Mouse (Mus musculus) CD4-positive, CD25-positive, alpha-beta regulatory T cell (primary cell): ENCODE results near the gene Brd2. TPM values are rescaled to one million over a fixed set of nuclear protein-coding genes. Genes with fewer than 3 reads are reported as not detected.

ENCODE experiments used
- polyA plus RNA-seq: library from polyadenylated mRNA; unstranded; fragments of 100-300 nt; shearing (Covaris generic); gene quantifications from one replicate; pipeline ENCODE4 v1.2.1, GENCODE M21; 2017

The Brd2 gene
- polyA plus RNA-seq, result 212 TPM

DNA sequence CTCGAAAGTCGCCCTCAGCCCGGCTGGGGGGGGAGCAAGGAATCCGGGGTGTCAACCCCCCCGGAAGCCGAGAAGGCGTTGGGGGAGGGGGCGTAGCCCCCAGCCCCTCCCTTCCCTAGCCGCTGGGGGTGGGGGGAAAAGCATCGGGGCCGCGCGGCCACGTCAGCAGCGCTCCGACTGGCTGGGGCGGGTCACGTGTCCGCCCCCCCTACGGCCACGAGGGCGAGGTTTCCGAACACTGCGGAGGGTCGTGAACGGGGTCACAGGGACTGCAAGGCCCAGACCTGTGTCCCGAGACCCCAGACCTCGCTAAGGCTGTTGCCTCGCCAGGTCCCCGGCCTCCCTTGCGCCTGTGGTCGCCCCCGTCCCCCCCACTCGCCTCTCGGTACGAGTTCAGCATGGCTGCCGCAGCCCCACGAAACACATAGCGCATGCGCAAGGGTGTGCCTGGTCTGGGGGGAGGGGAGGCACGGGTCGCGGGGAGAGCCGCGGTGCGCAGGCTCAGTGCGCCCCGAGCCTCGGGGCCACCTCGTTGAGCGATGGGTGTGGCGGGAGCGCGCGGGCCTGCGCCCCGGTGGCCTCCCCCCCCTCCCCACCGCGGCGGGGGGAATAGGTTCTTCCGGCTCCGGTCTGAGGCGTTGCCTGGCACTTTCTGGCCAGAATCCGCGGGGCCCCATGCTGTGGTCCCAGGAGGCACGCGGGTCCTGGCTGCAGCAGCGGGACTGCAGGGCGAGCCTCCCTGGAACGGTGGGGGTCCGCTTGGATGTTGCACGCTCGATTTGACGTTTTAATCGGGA lies at the start of gene Brd2:
Gene Brd2 (minus strand): TSS at position 447 of the 797 bp plus-strand sequence.

DNA sequence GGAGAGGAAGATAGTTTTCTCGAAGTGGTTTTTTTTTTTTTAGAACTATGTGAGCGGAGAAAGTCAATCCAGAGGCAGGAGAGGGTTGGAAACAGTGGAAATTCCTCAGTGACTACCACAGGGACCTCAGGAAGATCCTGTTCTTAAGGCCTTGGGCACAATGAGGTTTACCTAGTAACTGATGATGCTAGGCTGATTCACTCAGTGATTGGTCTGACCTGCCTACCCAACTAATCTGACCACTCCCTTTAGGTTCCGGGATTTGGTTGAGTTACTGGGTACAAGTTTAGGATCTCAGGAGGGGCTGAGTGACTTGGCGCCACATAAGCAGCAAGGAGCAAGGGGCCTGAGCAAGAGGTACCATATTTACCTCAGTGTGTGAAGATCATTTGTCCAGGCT lies 30.5 kb upstream of the Brd2 start, which contains the start of gene H2-DMb1:
Gene H2-DMb1 (plus strand): TSS at position 150 of the 400 bp plus-strand sequence.

GRCm38 (mm10) chr17:34143033-34143432 lies 20.6 kb upstream of the Brd2 start, which contains the start of gene H2-DMb2:
Gene H2-DMb2, plus strand, starts transcription at chr17:34143307.

DNA sequence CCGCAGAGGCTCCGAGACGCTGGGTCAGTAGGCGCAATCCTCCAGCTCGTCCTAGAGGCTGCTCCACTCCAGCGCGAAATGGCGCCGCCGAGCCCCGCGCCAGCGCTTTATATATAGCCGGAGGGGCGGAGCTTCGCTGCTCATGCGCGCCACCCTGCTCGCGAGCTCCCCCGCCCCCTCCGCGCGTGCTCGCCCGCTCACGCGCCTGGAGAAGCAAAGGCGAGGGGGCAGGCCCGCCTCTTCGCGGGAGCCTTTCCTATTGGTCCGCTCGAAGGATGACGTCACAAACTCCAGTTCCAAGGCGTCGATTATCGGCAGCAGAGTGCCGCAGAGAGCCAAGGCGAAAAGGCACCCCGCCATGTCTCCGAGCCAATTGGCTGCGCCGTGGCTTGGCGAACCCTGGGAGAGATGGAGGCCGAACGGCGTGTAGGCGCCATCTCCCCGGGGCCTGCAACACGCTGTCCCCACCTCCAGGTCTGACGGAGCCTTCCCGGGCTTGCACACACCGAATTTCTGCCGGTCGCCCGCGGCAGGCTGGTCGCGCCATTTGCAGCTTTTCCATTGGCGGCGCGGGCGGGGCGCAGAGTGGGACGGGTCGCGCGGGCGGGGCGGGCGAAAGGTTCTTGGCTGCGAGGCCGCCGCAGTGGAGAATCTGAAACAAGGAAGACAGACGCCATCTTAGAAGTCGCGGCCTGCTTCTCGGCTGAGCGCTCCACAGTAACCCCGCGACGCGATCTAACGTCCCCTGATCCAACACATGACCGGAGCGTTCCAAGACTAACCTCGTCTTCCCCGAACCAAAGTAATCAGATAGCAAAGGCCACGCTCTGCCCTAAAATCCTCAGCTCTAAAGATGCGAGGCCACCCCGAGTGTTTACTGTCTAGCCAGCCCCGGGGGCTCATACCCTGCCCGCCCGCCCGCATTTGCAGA lies 2.9 kb downstream of the Brd2 start, which contains the start of gene H2-DMa:
Gene H2-DMa (plus strand): TSS at position 293 of the 931 bp plus-strand sequence.

DNA sequence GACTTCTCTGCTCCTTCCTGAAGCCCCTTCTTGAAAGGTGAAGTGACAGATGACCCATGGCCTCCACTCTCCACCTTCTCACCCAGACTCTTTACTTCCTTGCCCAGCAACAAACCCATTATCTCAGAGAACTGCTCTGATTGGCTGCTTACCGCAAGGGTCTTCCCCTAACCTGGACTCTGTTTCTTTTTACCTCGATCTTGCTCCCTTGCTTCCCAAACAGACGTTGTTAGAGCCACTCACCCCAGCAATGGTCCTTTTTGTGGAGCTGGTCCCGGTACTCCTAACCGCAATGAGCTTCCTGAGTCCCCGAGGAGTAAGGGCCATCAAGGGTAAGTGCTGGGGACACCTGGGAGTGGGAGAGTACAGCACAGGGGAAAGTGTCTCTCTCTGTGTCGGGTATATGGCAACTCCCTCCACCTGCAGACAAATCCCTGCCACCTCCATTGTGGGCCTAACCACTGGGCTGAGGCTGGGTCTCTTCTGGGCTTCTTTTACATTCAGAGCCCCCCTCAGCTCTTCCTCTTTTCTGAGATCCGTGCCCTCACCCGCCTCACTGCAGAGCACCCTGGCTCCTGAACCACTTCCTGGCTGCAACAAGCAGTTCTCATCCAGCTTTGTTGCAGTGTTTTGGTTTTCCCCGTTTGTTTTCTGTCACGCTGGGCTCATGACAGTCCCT lies 30.1 kb downstream of the Brd2 start, which contains the start of gene H2-Oa:
Gene H2-Oa (plus strand): TSS at position 144 of the 679 bp plus-strand sequence.

Other genes with a start within 250 kb of the Brd2 start
- not detected for gene Gm7029, start 248.8 kb downstream of the Brd2 start, polyA plus RNA-seq
- 9.8 TPM for gene Kifc1, start 232.0 kb downstream of the Brd2 start, polyA plus RNA-seq
- gene Platr17, start 217.5 kb downstream of the Brd2 start, polyA plus RNA-seq, result 4.2 TPM
- gene Daxx, start 213.2 kb downstream of the Brd2 start, polyA plus RNA-seq, result 123 TPM
- 644 TPM for gene Tapbp, start 206.7 kb downstream of the Brd2 start, polyA plus RNA-seq
- 22.0 TPM for gene Zbtb22, start 206.7 kb downstream of the Brd2 start, polyA plus RNA-seq
- gene Rgl2, start 193.1 kb downstream of the Brd2 start, polyA plus RNA-seq, result 184 TPM
- 142 TPM for gene Pfdn6, start 182.3 kb downstream of the Brd2 start, polyA plus RNA-seq
- 72.1 TPM for gene Wdr46, start 182.0 kb downstream of the Brd2 start, polyA plus RNA-seq
- 34.4 TPM for gene B3galt4, start 171.1 kb downstream of the Brd2 start, polyA plus RNA-seq
- gene Vps52, start 166.8 kb downstream of the Brd2 start, polyA plus RNA-seq, result 76.7 TPM
- gene Rps18, start 166.6 kb downstream of the Brd2 start, polyA plus RNA-seq, result 2,208 TPM
- gene H2-K1, start 122.3 kb downstream of the Brd2 start, polyA plus RNA-seq, result 11,991 TPM
- gene Ring1, start 98.0 kb downstream of the Brd2 start, polyA plus RNA-seq, result 35.8 TPM
- gene H2-Ke6, start 94.6 kb downstream of the Brd2 start, polyA plus RNA-seq, result 310 TPM
- gene Slc39a7, start 91.0 kb downstream of the Brd2 start, polyA plus RNA-seq, result 128 TPM
- gene Rxrb, start 90.8 kb downstream of the Brd2 start, polyA plus RNA-seq, result 72.5 TPM
- gene Col11a2, start 83.2 kb downstream of the Brd2 start, polyA plus RNA-seq, result 3.9 TPM
- gene H2-Oa, start 30.3 kb downstream of the Brd2 start, polyA plus RNA-seq, result 27.0 TPM
- 96.3 TPM for gene H2-DMa, start 3.1 kb downstream of the Brd2 start, polyA plus RNA-seq
- gene H2-DMb2, start 20.7 kb upstream of the Brd2 start, polyA plus RNA-seq, result 4.9 TPM
- gene H2-DMb1, start 30.4 kb upstream of the Brd2 start, polyA plus RNA-seq, result 2.7 TPM
- gene Tap1, start 64.9 kb upstream of the Brd2 start, polyA plus RNA-seq, result 402 TPM
- gene Psmb9, start 65.1 kb upstream of the Brd2 start, polyA plus RNA-seq, result 470 TPM
- 1,148 TPM for gene Psmb8, start 75.1 kb upstream of the Brd2 start, polyA plus RNA-seq
- 323 TPM for gene Tap2, start 80.9 kb upstream of the Brd2 start, polyA plus RNA-seq
- gene H2-Ob, start 116.3 kb upstream of the Brd2 start, polyA plus RNA-seq, result 97.5 TPM
- 25.3 TPM for gene H2-Ab1, start 135.1 kb upstream of the Brd2 start, polyA plus RNA-seq
- 18.1 TPM for gene H2-Aa, start 165.2 kb upstream of the Brd2 start, polyA plus RNA-seq
- gene H2-Eb1, start 183.2 kb upstream of the Brd2 start, polyA plus RNA-seq, result 13.4 TPM
- 0.10 TPM for gene H2-Eb2, start 203.0 kb upstream of the Brd2 start, polyA plus RNA-seq
- gene Btnl2, start 232.2 kb upstream of the Brd2 start, polyA plus RNA-seq, result 0.43 TPM